Mouse (Mus musculus) cerebellum, adult 2 months (tissue): Measurements from ENCODE around the gene Slc38a6.

ENCODE experiments used
- CTCF ChIP-seq: fragments of 200-500 bp; IDR thresholded peaks from 2 replicates; pipeline ENCODE4 v1.5.1; 2011; ENCODE audit warnings: low read depth, mild to moderate bottlenecking, control low read depth, low read length, moderate library complexity, borderline replicate concordance; ENCODE audit not compliant: insufficient read depth
- POLR2A ChIP-seq: fragments of 200-500 bp; IDR thresholded peaks from 2 replicates; pipeline ENCODE4 v1.6.1; 2011; ENCODE audit warnings: low read length, control low read depth, borderline replicate concordance; ENCODE audit not compliant: insufficient read depth

- TF ChIP-seq CTCF (no peak), POLR2A (no peak)
These were observed 70.1 kb downstream of the Slc38a6 start for GRCm38 (mm10) chr12:73356696-73357095.
